Mouse (Mus musculus) intestine, embryonic 16.5 days (tissue): Measurements from ENCODE around the gene Ifitm3. TPM values are rescaled to one million over a fixed set of nuclear protein-coding genes. Genes with fewer than 3 reads are reported as not detected.
A peak's percentile ranks its signal among the peaks of the same experiment; 100 is the strongest.
"Not testable (repeated sequence)": the region's sequence is repeated elsewhere in the genome, so short reads cannot be mapped to it uniquely, and the experiment has no call there.

ENCODE experiments used
- ATAC-seq: fragments of 200-750 bp; cut with Nextera tagmentation; 2 replicates; pipeline ENCODE4 v1.8.0; 2017; ENCODE audit warnings: moderate TSS enrichment, moderate library complexity
- H3K27ac ChIP-seq: fragments of 300-500 bp; sonication (generic); 2 replicates; pipeline ENCODE4 v1.5.1; 2014; ENCODE audit warnings: mild to moderate bottlenecking, low read length
- H3K27me3 ChIP-seq: fragments of 300-500 bp; sonication (generic); replicated peaks from 2 replicates; pipeline ENCODE4 v1.6.1; 2014; ENCODE audit warnings: low read length, control low read depth, mixed read lengths; ENCODE audit not compliant: control insufficient read depth, insufficient read depth
- H3K36me3 ChIP-seq: fragments of 300-500 bp; sonication (generic); 2 replicates; pipeline ENCODE4 v1.6.1; 2014; ENCODE audit warnings: low read length, control low read depth; ENCODE audit not compliant: control insufficient read depth, insufficient read depth
- H3K4me1 ChIP-seq: fragments of 300-500 bp; sonication (generic); 2 replicates; pipeline ENCODE4 v1.6.1; 2014; ENCODE audit warnings: low read length, control low read depth, mixed read lengths; ENCODE audit not compliant: control insufficient read depth, insufficient read depth
- H3K4me2 ChIP-seq: fragments of 300-500 bp; sonication (generic); 2 replicates; pipeline ENCODE4 v1.6.1; 2014; ENCODE audit warnings: low read depth, low read length, control low read depth
- H3K4me3 ChIP-seq: fragments of 300-500 bp; sonication (generic); 2 replicates; pipeline ENCODE4 v1.5.1; 2014; ENCODE audit warnings: mild to moderate bottlenecking, low read length
- H3K9ac ChIP-seq: fragments of 300-500 bp; sonication (generic); 2 replicates; pipeline ENCODE4 v1.6.1; 2014; ENCODE audit warnings: low read depth, low read length
- H3K9me3 ChIP-seq: fragments of 300-500 bp; sonication (generic); 2 replicates; pipeline ENCODE4 v1.6.1; 2016; ENCODE audit warnings: low read length, control low read depth; ENCODE audit not compliant: control insufficient read depth
- WGBS: fragments of 180-500 bp; shearing (Covaris S2); extraction: QIAGEN DNeasy Blood & Tissue Kit; methylation state at CpG from one replicate; pipeline ENCODE4 v1.1.7; 2014; 5-methylcytosine and 5-hydroxymethylcytosine counted together
- polyA plus RNA-seq: library from polyadenylated mRNA; unstranded; fragments of >200 nt; fragmentation: Nextera tagmentation; extraction: Ambion mirVana; gene quantifications from 2 replicates; pipeline ENCODE4 v1.2.1, GENCODE M21; 2015

The Ifitm3 gene
- polyA plus RNA-seq, 1 experiment from 2014 or later: 255 TPM

- no peak overlapping the region for H3K27ac ChIP-seq
- 70% methylated on average over 4 of the region's 4 CpGs for WGBS
- H3K9me3 ChIP-seq: no peaks in the 10 kb centered on the region
- ATAC-seq: no peak
- H3K27me3 ChIP-seq: no peaks in the 10 kb centered on the region
- H3K36me3 ChIP-seq: no peaks in the 10 kb centered on the region
- H3K4me2 ChIP-seq: no peak overlapping the region
- peaks cover 6% of the 10 kb centered on the region for H3K4me1 ChIP-seq
- H3K9ac ChIP-seq: no peak overlapping the region
- no peak overlapping the region for H3K4me3 ChIP-seq
These were observed 21.5 kb downstream of the Ifitm3 start for GRCm38 (mm10) chr7:140989022-140989421.

- H3K4me1 ChIP-seq: peaks cover 6% of the 10 kb centered on the region
- 80% methylated on average over 17 of the region's 17 CpGs for WGBS
- H3K27ac ChIP-seq: no peak overlapping the region
- ATAC-seq: no peak
- H3K36me3 ChIP-seq: no peaks in the 10 kb centered on the region
- H3K9me3 ChIP-seq: no peaks in the 10 kb centered on the region
- no peak overlapping the region for H3K4me2 ChIP-seq
- H3K4me3 ChIP-seq: no peak overlapping the region
- H3K27me3 ChIP-seq: no peaks in the 10 kb centered on the region
- H3K9ac ChIP-seq: no peak overlapping the region
These were observed 23.1 kb downstream of the Ifitm3 start for GRCm38 (mm10) chr7:140987182-140988138.

- Histone ChIP-seq H3K27me3 (no peaks in the 10 kb centered on the region), H3K9ac (no peak overlapping the region), H3K27ac (no peak overlapping the region), H3K4me1 (no peaks in the 10 kb centered on the region), H3K9me3 (no peaks in the 10 kb centered on the region), H3K4me2 (no peak overlapping the region), H3K4me3 (no peak overlapping the region), H3K36me3 (no peaks in the 10 kb centered on the region)
- no peak for ATAC-seq
- 91% methylated on average over 7 of the region's 7 CpGs for WGBS
These were observed 27.6 kb downstream of the Ifitm3 start for GRCm38 (mm10) chr7:140982971-140983370.

GRCm38 (mm10) chr7:140981704-140982103 is 28.9 kb downstream of the Ifitm3 start:
- H3K36me3 ChIP-seq: no peaks in the 10 kb centered on the region
- ATAC-seq: no peak
- 93% methylated on average over 8 of the region's 8 CpGs for WGBS

GRCm38 (mm10) chr7:140976720-140977119 is 33.9 kb downstream of the Ifitm3 start:
- not testable (repeated sequence) for H3K9me3 ChIP-seq, H3K4me3 ChIP-seq, H3K27me3 ChIP-seq, ATAC-seq, H3K4me2 ChIP-seq, H3K36me3 ChIP-seq, H3K27ac ChIP-seq, H3K9ac ChIP-seq
- WGBS: 89% methylated on average over 9 of the region's 9 CpGs
- peaks cover 16% of the 10 kb centered on the region for H3K4me1 ChIP-seq

More at GRCm38 (mm10) chr7:140981704-140982103, 28.9 kb downstream of the Ifitm3 start:
- H3K27me3 ChIP-seq: no peaks in the 10 kb centered on the region
- no peak overlapping the region for H3K4me2 ChIP-seq
- H3K4me1 ChIP-seq: no peaks in the 10 kb centered on the region
- H3K4me3 ChIP-seq: no peak overlapping the region
- H3K27ac ChIP-seq: no peak overlapping the region
- no peak overlapping the region for H3K9ac ChIP-seq
- no peaks in the 10 kb centered on the region for H3K9me3 ChIP-seq

- Histone ChIP-seq H3K27me3 (no peaks in the 10 kb centered on the region), H3K27ac (no peak overlapping the region), H3K36me3 (no peaks in the 10 kb centered on the region), H3K4me1 (peaks cover 26% of the 10 kb centered on the region), H3K9me3 (no peaks in the 10 kb centered on the region), H3K9ac (no peak overlapping the region), H3K4me2 (no peak overlapping the region), H3K4me3 (no peak overlapping the region)
- no peak for ATAC-seq
- WGBS: 18% methylated on average over 3 of the region's 3 CpGs
These were observed 35.1 kb downstream of the Ifitm3 start for GRCm38 (mm10) chr7:140975465-140975864.

GRCm38 (mm10) chr7:140974940-140975339 is 35.6 kb downstream of the Ifitm3 start:
- no peaks in the 10 kb centered on the region for H3K36me3 ChIP-seq
- H3K9me3 ChIP-seq: no peaks in the 10 kb centered on the region
- peak overlapping the region; percentile 36 for H3K27ac ChIP-seq
- no peak for ATAC-seq
- H3K4me2 ChIP-seq: no peak overlapping the region
- no peak overlapping the region for H3K4me3 ChIP-seq
- 24% methylated on average over 9 of the region's 9 CpGs for WGBS
- peaks cover 26% of the 10 kb centered on the region for H3K4me1 ChIP-seq
- no peak overlapping the region for H3K9ac ChIP-seq
- no peaks in the 10 kb centered on the region for H3K27me3 ChIP-seq

- 41% methylated on average over 14 of the region's 14 CpGs for WGBS
- H3K9me3 ChIP-seq: no peaks in the 10 kb centered on the region
- ATAC-seq: no peak
These were observed 37.0 kb downstream of the Ifitm3 start for GRCm38 (mm10) chr7:140973396-140974165.

GRCm38 (mm10) chr7:140971479-140972171 is 38.9 kb downstream of the Ifitm3 start:
- WGBS: 47% methylated on average over 8 of the region's 8 CpGs
- H3K4me2 ChIP-seq: no peak overlapping the region
- no peaks in the 10 kb centered on the region for H3K36me3 ChIP-seq
- H3K9me3 ChIP-seq: no peaks in the 10 kb centered on the region
- H3K4me1 ChIP-seq: peaks cover 36% of the 10 kb centered on the region
- peak overlapping the region; percentile 92 for H3K27ac ChIP-seq
- H3K27me3 ChIP-seq: no peaks in the 10 kb centered on the region
- ATAC-seq: peak; percentile 72
- no peak overlapping the region for H3K4me3 ChIP-seq
- H3K9ac ChIP-seq: 0 out of 2 replicates have a peak overlapping the region, but pooled peaks have one; percentile 29

More at GRCm38 (mm10) chr7:140973396-140974165, 37.0 kb downstream of the Ifitm3 start:
- H3K27ac ChIP-seq: peak overlapping the region; percentile 72
- H3K9ac ChIP-seq: peak overlapping the region; percentile 30; the same call in 1 of the 2 replicates
- H3K4me1 ChIP-seq: peaks cover 30% of the 10 kb centered on the region
- H3K27me3 ChIP-seq: no peaks in the 10 kb centered on the region
- no peak overlapping the region for H3K4me3 ChIP-seq
- H3K4me2 ChIP-seq: no peak overlapping the region
- no peaks in the 10 kb centered on the region for H3K36me3 ChIP-seq
